Mouse (Mus musculus): ENCODE data around the gene Gm17509.
A peak's percentile ranks its signal among the peaks of the same experiment; 100 is the strongest.
"Not testable (repeated sequence)": the region's sequence is repeated elsewhere in the genome, so short reads cannot be mapped to it uniquely, and the experiment has no call there.

The Gm17509 gene

DNA sequence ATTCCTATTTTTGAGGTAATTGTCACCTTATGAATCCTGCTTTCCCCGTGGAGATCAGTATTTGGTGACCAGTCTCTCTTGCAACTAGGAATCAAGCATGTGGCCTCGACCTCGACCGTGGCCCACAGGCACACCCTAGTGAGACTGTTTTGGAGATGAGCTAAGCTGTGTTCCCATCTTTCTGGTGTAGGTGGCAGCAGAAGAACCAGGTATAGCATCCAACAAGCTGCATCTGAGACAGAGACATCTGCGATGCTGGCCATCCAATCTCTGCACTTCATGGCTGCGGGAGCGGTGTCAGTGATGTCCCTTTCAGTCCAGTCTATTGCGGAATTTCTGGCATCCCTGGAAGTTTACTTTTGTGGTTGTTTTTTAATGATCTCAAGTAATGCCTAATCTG is 14.8 kb downstream of the Gm17509 start:
- no peak for DNase-seq

DNA sequence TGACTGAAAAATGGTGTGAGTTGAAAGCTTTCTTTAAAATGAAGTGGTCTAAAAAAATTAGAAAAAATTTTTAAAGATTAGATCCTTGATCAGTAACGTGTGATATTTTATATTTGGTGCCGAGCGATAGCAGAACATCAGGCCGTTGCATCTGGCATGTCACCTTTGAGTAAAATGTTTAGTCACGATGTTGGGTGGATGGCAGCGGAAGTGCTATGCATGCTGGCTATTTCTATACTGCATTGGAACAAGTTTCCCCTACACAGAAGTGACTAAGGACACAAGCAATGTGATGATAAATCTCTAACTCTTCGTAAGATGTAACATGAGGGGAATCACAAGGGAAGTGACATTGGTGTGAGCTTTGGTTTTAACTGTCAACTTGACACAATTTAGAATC is 16.2 kb downstream of the Gm17509 start:
- no peak for DNase-seq

DNA sequence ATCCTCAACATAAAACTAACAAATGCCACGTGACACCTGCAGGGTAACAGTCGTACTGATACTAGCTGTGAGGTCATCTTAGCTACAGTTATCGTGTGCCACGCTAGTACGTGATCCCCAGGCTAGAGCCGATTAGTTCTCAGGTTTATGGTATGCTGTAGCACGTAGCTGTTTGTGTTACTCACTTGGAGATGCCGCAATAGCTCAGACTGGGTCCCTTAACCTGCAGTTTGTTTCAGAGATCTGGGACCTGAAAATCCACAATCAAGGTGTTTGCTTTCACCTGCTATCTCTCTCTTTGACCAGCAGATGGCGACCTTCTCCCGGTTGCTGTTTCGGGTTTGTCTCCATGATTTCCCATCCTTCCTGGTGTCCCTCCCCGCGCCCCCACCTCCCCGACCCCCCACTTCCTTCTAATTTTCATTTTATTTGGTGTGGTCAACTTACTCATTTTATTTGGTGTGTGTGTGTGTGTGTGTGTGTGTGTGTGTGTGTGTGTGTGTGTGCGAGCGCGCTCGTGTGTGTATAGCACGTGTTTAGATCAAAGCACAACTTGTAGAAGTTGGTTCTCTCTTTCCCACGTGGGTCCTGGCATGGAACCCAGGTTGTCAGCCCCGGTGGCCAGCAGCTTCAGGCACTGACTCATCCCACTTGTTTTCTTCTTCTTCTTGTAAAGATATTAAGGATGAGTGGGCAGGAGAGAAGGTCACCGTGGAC is 18.0 kb downstream of the Gm17509 start:
- peak; percentile 44 for DNase-seq

DNA sequence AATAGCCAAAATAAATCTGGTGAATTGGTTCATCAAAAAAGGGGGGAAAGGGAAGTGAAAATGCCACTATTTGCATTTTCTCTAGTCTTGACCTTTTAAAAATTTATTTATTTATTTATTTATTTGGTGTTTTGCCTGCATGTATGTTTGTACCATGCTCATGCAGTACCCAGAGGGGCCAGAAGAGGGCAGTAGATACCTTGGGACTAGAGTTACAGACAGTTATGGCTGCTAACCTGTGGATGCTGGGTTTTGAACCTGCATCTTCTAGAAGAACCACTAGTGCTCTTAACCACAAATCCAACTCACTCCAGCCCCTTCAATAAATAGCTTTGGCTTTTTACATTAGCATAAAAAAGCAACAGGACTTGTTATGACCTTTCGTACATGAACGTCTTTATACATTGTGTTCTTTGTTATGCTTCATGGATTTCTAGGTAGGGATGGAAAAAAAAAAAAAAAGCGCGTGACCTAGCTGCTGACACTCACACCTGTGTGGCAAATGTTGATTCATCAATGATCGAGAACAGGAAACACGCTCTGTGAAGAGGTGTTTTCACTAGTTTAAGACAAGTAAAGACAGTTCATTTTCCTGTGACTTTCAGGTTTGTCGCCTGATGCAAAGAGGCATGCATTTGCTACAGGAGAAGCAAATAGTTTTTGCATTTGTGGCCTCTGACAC is 22.3 kb downstream of the Gm17509 start:
- peak; percentile 85 for DNase-seq

DNA sequence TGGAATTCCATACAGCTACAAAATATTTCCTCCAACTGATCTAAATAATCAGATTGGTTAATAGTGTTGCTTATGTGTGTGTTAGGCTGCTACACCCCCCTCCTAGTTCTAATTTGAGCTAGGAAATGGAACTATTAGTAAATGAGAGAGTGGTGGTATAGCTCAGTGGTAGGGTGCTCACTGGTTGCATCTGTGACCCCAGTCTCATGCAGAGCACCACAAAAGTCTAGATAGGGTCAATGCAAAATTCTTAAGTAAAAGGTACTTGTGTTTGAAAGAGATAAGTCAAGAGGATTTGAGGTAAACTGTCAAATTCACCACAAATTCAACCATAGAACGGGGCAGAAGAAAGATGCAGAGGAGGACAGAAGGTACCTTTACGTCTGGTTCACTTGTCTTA is 23.2 kb downstream of the Gm17509 start:
- no peak for DNase-seq

DNA sequence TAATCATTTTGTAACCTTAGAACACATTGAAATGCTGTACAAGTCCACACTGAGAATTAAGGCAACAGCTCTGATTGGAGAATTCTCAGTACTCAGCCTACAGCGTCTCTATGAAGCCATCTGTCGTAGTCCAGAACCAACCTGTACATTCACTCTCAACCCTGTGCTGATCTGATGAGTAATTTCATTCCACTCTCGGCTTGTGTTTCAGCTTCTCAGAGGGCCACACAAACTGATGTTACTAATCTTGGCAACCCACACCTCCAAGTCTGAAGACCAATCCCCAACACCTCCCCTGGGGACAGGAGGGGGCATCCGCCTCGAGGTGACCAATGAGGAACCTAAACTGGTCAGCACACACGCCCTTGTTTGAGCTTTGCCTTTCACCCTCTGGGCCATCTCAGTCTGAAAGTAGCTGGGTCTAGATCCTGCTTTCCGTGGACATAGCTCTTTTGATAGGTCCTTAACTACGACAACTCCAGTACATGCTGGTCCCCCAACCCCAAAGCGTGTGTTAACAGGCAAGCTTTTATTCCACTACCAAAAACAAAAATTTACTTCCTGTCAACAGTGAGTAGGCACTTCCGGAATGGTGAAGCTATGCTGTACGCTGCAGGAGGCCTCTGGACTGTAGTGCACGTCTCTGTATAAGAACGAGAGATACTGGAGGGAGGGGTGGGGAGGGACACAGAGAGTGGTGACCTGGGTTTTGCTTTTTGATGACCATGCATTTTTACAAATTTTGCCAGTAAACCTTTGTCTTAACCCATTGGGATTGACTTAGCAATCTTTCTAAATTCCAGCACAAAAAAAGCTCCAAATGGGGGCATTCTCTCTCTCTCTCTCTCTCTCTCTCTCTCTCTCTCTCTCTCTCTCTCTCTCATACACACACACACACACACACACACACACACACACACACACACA is 25.0 kb downstream of the Gm17509 start:
- no peak for DNase-seq

DNA sequence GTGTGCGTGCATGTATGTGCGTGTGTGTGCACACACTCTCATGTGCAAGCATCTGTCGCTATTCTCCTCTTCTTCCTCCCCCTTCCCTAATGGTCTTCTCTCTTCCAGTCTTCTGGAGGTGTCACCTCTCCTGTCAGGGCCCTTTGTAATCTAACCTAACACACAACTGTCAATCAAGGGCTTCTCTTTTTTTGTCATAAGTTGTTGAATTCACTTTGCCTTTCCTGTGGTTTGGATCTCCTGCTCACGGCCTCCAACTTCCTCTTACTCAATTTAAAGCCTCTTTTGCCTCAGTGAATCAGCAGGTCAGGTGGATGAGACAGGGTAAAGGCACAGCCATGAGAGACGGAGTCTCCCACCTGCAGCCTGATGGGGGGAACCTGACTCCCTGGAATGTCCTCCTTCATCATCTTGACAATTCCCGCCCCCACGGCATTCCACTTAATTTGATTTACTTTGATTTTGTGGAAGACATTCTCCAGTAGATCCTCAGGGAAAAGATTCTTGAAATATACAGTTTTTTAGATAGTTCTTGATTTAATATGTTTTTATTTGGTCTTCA is 27.4 kb downstream of the Gm17509 start:
- no peak for DNase-seq

DNA sequence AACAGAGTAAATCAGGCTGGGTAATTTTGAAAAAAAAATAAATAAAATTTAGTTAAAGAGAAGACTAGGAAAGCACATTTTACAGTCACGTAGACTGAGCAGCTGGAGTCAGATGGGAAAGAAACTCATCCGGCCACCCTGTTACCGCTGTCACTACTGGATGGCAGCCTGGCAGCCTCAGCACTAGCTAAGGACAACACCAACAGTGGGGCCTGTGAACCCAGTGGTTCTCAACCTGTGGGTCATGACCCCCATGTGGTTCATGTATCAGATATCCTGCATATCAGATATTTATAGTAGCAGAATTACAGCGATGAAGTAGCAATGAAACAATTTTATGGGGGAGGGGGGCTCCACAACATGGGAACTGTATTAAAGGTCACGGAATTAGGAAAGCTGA is 28.7 kb downstream of the Gm17509 start:
- DNase-seq: no peak

DNA sequence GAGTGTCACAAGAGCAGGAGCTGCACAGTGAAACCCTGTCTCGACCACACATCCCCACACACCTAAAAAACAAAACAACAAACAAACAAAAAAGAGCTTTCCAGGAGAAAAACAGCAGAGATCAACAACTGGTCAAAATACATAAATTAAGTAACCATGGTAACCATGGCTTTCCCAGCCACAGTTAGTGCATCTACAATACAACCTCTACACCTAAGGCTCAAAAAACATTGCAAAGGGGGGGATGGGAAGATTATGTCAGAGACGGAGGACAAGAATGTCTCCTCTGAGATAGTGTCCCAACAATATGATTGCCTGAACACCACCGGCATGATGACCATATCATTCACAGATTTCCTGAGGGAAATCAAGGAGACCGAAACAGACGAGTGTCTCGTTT is 35.5 kb downstream of the Gm17509 start:
- DNase-seq: no peak

DNA sequence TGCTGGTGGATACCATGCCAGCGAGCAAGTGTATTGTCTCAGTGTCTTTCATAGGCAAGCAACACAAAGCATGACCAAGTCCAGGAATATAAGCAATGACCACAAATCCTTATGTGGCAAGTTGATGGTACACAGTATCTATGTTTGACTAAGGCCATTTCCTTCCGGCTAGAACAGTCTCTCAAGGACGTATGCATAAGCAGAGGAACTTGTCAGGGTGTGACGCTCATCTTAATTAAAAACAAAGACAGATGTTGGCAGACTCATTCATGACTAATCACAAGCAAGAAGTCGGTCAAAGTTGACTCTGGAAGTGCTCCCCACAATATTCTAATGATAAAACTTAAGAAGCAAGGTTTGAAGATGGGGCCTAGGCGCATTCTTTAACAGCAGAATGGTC is 37.6 kb downstream of the Gm17509 start:
- DNase-seq: no peak

DNA sequence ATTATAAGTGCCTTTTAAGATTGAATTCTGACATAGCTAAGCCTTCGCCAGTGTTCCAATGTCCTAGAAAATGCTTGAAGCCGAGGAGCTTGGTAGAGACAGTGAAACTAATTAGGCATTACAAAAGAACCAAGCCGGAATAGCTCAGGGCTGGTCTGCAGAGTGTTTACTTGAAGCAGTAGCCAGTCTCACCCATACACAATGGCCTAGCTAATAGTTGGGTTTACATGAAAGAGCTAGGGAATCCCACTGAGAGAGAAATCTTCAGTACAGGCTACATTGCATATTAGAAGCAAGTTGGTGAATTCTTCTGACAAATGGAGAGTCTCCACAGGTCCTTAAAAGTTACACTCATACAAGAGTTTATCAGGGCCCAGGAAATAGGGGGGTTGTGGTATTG is 40.0 kb downstream of the Gm17509 start:
- DNase-seq: not testable (repeated sequence)
